Mouse (Mus musculus) heart, postnatal 25 days (tissue): ENCODE data around the gene Dcp1a. TPM values are rescaled to one million over a fixed set of nuclear protein-coding genes. Genes with fewer than 3 reads are reported as not detected.
A peak's percentile ranks its signal among the peaks of the same experiment; 100 is the strongest.

Experiments used
- DNase-seq: peaks from one replicate; pipeline ENCODE4 v3.0.0; 2022; ENCODE audit warnings: low spot score
- intact Hi-C: fragments of 180-260 bp; cut with DNase I; formaldehyde crosslinking; loops from one replicate; pipeline ENCODE4 v1.15.1; 2025
- total RNA-seq, 2 experiments: library from RNA; stranded (reverse); gene quantifications; 2 replicates each; pipeline ENCODE4 v1.2.3; 2021

The Dcp1a gene
- 10 to 100 TPM; 11.9 to 13.1 TPM for total RNA-seq

GRCm38 (mm10) chr14:30479361-30479948 is at the start of gene Dcp1a:
TSS of gene Dcp1a (plus strand) at chr14:30479535.
- intact Hi-C loops: loop anchor here (5.0 kb wide), 2 partner anchors 68 to 512 kb away; partner anchors contain the start of genes Selenok and Tkt
- peak; percentile 92 for DNase-seq

GRCm38 (mm10) chr14:30429606-30430005 is 49.7 kb upstream of the Dcp1a start:
- DNase-seq: no peak
- intact Hi-C loops: no loop called here

GRCm38 (mm10) chr14:30430026-30430425 is 49.3 kb upstream of the Dcp1a start:
- intact Hi-C loops: no loop called here
- no peak for DNase-seq

DNA sequence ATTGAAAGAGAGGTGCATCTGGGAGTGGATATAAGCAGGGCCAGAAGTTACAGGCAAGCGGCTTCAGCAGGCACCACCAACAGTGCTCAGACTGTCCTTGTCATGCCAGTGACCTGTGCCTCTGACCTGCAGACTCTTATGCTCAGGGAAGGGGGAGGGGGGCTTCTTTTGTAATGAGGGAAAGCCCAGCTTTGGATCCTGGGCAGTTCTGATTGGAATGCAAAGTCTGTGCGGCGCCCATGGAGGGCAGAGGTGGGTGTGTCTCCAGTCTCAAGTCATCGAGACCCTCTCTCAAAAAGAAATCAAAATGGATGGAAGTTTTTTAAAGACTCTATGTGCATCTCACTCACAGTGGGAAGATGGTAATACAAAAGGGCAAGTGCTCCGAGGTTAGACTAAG is 48.9 kb upstream of the Dcp1a start:
- intact Hi-C loops: no loop called here
- DNase-seq: no peak

GRCm38 (mm10) chr14:30435316-30435715 is 44.0 kb upstream of the Dcp1a start:
- intact Hi-C loops: no loop called here
- no peak for DNase-seq

DNA sequence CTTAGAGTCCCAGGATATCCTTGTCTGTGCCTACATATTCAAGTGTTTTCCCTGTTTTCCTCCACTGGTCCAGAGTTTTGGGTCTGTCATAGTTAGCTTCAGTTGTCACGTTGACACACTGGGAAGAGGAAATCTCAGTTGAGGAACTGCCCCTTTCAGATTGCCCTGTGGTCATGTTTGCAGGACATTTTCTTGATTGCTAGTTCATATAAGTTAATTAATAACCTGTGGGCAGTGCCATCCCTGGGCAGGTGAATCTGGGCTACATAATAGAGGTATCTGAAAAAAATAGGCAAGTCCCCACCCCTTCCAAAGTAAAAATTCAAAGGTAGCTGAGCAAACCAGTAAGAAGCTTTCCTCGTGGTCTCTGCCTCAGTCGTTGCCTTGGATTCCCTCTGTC is 39.4 kb upstream of the Dcp1a start:
- intact Hi-C loops: no loop called here
- no peak for DNase-seq

DNA sequence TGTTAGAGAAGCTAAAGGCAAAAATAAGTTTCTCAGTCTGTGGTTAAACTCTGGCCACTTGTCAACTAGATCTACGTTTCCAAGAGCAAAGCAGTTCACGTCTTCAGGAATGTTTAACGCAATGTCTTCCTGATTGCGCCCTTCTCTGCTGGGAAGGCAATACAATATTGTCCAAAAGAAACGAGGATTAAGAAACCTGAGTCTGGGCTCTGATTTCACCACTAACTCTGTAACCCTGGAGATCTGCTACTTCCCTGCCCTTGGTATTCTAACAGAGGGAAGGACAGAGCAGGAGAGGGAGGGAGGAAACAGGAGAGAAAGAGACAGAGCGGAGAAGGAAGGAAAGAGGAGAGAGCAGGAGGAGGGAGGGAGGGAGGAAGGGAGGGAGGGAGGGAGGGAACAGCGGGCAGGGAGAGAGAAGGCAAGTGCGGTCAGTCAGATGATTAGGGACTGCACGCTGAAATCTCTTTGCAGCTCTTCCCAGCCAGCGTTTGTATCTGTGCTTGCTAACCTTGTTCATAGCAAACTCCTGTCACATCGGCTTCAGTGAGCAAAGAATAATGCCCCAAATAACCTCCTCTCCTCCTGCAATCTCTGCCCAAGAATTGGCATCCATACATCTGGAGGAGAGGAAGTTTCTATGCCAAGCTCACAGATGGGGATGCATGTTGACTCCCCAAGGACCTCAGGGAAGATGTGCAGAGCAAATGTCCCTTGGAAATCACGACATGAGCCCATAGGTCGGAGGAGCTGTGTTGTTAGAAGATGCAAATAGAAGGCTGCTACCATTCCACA is 23.3 kb upstream of the Dcp1a start:
- intact Hi-C loops: no loop called here
- DNase-seq: no peak

DNA sequence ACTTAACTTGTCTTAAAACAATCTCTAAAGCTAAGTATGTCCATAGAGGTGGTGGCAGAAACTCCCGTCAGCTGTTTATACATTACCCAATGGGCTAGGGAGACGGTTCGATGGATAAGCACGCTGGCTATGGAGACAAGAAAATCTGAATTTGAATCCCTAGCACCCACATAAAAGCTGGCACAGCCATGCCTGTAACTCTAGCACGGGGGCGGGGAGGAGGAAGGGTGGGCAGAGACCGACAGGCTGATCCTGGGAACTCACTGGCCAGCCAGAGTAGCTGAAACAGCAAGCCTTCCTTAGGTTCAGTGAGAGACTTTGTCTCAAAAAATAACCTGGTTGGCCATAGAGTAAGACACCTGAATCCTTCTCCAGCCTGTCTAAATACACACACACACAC is 21.9 kb upstream of the Dcp1a start:
- intact Hi-C loops: no loop called here
- no peak for DNase-seq

DNA sequence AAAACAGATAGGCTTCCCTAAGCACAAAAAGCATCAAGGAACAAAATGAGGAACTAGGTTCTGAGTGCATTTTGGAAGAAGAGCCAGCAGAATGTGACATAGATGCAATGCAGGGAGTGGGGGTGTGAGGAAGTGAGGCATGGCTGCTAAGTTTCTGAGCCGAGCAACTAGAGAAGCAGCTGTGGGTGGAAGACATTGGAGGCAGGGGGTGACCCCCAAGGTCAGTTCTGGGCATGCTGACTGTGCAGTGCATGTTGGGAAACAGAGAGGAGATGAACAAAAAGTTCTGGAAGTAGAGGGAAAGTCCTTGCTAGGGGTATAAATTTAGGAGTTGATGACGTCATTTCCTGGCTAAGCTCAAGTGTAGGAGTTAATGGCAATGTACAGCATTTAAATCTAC is 21.4 kb upstream of the Dcp1a start:
- intact Hi-C loops: no loop called here
- DNase-seq: peak; percentile 6

GRCm38 (mm10) chr14:30458820-30459219 is 20.5 kb upstream of the Dcp1a start:
- intact Hi-C loops: no loop called here
- no peak for DNase-seq

DNA sequence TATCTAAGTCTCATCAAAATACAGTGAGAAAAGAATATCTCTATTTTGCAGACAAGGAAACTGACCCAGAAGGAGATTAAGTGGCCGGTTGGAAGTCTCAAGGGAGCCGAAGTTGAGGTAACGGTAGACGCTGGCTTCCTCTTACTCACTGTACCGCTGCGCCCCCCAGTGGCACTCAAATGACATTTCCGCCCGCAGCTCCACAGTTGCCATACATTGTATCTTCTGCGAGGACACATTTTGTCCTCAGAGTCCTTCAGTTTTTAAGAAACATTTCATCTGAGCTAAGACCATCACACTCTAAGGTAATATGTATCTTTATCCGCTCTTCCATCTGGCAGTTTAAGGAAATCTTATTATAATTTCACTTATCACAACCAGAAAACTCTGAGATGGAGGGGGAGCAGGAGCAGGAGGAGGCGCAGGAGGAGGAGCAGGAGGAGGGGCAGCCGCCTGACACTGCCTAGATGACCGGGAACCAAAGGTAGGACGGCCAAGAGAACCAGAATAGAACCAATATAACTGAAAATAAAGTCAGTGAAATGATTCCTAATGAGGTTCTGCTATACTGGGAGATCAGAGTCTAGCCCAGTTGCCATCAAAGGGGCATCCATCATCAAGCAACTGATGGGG is 19.3 kb upstream of the Dcp1a start:
- DNase-seq: peak; percentile 46
- intact Hi-C loops: loop anchor here (1.0 kb wide), 1 partner anchor 323 kb away; no protein-coding TSS in a partner anchor

DNA sequence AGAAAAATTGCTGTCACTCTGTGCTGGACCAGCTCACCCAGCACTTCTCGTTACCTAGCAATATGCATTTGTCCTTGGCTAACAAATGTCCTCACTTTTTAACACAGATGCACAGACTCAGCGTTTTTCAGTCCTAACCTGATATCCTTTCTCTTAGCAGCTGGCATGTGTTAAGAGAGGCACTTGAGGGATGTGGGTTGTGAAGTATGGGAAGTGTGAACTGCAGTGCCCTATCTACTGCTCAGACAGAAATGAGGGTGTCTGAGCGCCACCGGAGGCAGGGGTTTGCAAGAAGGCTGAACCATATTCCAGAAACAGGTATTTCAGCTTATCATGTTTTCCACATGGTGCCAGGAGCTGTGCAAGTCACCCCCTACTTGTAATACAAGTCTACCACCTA is 16.0 kb upstream of the Dcp1a start:
- intact Hi-C loops: no loop called here
- DNase-seq: no peak

- no peak for DNase-seq
- intact Hi-C loops: no loop called here
Measured at GRCm38 (mm10) chr14:30473605-30474004, 5.7 kb upstream of the Dcp1a start.

DNA sequence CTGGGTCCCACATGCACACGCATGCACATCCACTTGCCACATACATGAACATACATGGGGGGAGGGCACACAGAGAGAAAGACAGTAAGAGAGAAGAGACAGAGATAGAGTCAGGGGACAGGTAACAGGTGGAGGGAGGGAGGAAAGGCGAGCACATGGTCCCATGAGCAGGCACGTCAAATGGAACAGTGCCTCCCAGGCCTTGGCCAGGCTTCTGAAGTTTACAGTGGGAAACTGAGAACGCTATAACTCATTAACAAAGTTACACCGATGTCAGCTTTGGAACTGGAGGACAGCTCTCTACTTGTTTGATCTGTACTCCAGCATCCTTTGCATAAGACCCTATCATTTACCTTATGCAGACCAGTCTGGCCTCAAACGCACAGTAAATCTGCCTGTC is 4.9 kb upstream of the Dcp1a start:
- intact Hi-C loops: no loop called here
- DNase-seq: no peak

GRCm38 (mm10) chr14:30491342-30491741 is 12.0 kb downstream of the Dcp1a start, which contains the start of gene Cacna1d:
TSS of gene Cacna1d (minus strand) at chr14:30491455.
- no peak for DNase-seq
- intact Hi-C loops: no loop called here

- intact Hi-C loops: no loop called here
Measured at GRCm38 (mm10) chr14:30493276-30493675, 13.9 kb downstream of the Dcp1a start.

GRCm38 (mm10) chr14:30494998-30495397 is 15.7 kb downstream of the Dcp1a start:
- DNase-seq: no peak
- intact Hi-C loops: no loop called here

More at GRCm38 (mm10) chr14:30493276-30493675, 13.9 kb downstream of the Dcp1a start:
- DNase-seq: no peak

DNA sequence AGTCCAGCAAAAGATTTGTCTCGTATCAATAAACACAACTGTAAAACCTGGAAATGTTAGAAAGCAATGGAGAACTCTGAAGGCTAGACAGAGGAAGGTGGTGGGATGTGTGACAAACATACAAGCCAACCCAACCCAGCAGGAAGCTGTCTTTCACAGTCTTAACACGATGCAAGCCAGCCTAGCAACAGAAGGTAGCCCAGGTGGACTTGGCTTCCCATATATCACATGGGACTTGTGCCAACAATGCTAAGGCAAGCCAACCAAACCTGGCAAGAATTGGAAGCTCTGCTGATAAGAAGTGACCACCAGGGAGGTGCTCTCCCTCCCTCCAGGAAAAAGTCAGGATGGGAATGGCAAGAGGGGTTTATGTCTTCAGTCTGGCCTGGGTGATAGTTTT is 18.9 kb downstream of the Dcp1a start:
- DNase-seq: no peak
- intact Hi-C loops: no loop called here

- intact Hi-C loops: no loop called here
- no peak for DNase-seq
Measured at GRCm38 (mm10) chr14:30504990-30505389, 25.7 kb downstream of the Dcp1a start.

DNA sequence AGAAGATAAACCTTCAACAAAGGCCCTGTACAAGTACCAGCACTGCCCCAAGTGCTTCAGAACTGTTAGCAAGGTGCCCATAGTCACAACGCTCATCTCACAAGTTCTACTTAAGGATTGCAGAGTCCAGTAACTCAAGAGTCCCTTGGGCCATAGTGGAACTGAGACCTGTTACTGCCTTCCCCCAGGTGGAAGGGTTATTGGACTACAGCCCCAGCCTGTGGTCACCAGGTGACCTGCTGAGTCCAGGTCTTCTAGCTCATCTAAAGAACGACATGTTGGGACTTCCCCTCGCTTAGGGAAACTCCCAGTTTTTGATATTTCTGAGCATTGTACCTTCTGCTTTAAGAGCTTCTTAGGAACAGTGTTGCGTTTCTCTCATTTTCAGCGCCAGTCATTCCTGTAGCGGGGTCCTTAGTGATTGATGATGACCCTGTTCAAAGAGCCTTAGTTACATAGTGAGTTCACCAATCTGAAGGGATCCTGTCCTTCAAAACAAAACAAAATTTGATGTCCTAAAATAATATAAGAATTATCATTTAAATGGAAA is 31.0 kb downstream of the Dcp1a start:
- DNase-seq: no peak
- intact Hi-C loops: no loop called here

- intact Hi-C loops: no loop called here
- no peak for DNase-seq
Measured at GRCm38 (mm10) chr14:30512896-30513295, 33.6 kb downstream of the Dcp1a start.
